Mouse (Mus musculus) adrenal gland, postnatal 0 days (tissue): ENCODE data around the gene Btbd35f7. TPM values are rescaled to one million over a fixed set of nuclear protein-coding genes. Genes with fewer than 3 reads are reported as not detected.

Experiments used
- polyA plus RNA-seq: library from polyadenylated mRNA; unstranded; fragments of >200 nt; fragmentation: Nextera tagmentation; extraction: Ambion mirVana; gene quantifications from 2 replicates; pipeline ENCODE4 v1.2.1, GENCODE M21; 2015

Btbd35f7 gene
- polyA plus RNA-seq, result not detected in 2 replicates

DNA sequence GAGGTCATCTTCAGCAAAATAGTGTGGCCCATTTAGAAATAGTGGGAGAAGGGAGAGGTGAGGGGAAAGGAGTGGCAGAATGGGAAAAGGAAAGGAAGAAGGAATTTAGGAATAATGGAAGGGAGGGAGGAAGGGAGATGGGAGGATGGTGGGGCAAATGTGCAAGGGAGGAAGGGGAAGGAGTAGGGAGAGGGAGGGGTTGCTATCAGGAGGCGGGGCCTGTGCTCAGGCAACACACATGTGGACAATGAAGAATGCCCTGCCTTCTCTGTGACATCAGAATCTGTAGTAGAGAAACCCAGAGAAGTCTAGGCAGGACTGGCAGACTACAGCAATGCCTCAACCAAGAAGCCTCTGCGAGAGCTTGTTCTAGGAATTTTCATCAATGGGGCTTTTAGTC is at the start of gene Btbd35f7:
TSS of gene Btbd35f7 (plus strand) at position 301 of the 400 bp plus-strand sequence.

Other genes with a start within 250 kb of the Btbd35f7 start
- not detected in 2 replicates for gene Mycs, start 199.8 kb upstream of the Btbd35f7 start, polyA plus RNA-seq